Mouse (Mus musculus) hindbrain, embryonic 14.5 days (tissue): Measurements from ENCODE around the gene Neurl4. TPM values are rescaled to one million over a fixed set of nuclear protein-coding genes. Genes with fewer than 3 reads are reported as not detected.
"Not testable (repeated sequence)": the region's sequence is repeated elsewhere in the genome, so short reads cannot be mapped to it uniquely, and the experiment has no call there.

Source experiments
- ATAC-seq: fragments of 200-750 bp; cut with Nextera tagmentation; 2 replicates; pipeline ENCODE4 v1.8.0; 2017; ENCODE audit warnings: moderate number of reproducible peaks, mild to moderate bottlenecking, moderate TSS enrichment, moderate library complexity; ENCODE audit not compliant: low FRiP score
- DNase-seq: peaks from one replicate; pipeline ENCODE4 v3.0.0-alpha.2; 2015; ENCODE audit warnings: low spot score
- H3K27ac ChIP-seq: fragments of 300-500 bp; sonication (generic); 2 replicates; pipeline ENCODE4 v1.5.1; 2014; ENCODE audit warnings: mild to moderate bottlenecking, moderate library complexity
- H3K27me3 ChIP-seq: fragments of 300-500 bp; sonication (generic); 2 replicates; pipeline ENCODE4 v1.6.1; 2014; ENCODE audit warnings: mild to moderate bottlenecking, low read length, mixed read lengths; ENCODE audit not compliant: control insufficient read depth, insufficient read depth
- H3K36me3 ChIP-seq: fragments of 300-500 bp; sonication (generic); replicated peaks from 2 replicates; pipeline ENCODE4 v1.6.1; 2014; ENCODE audit not compliant: control insufficient read depth, insufficient read depth
- H3K4me1 ChIP-seq: fragments of 300-500 bp; sonication (generic); replicated peaks from 2 replicates; pipeline ENCODE4 v1.6.1; 2014; ENCODE audit warnings: antibody characterized with exemption, low read length, mixed read lengths; ENCODE audit not compliant: control insufficient read depth, insufficient read depth
- H3K4me2 ChIP-seq: fragments of 300-500 bp; sonication (generic); replicated peaks from 2 replicates; pipeline ENCODE4 v1.6.1; 2014; ENCODE audit warnings: mild to moderate bottlenecking, moderate library complexity
- H3K4me3 ChIP-seq: fragments of 300-500 bp; sonication (generic); replicated peaks from 2 replicates; pipeline ENCODE4 v1.5.1; 2014; ENCODE audit warnings: mild to moderate bottlenecking, low read length
- H3K9ac ChIP-seq: fragments of 300-500 bp; sonication (generic); 2 replicates; pipeline ENCODE4 v1.6.1; 2014
- H3K9me3 ChIP-seq: fragments of 300-500 bp; sonication (generic); 2 replicates; pipeline ENCODE4 v1.6.1; 2016; ENCODE audit warnings: low read length; ENCODE audit not compliant: control insufficient read depth
- WGBS: fragments of 180-500 bp; shearing (Covaris S2); extraction: QIAGEN DNeasy Blood & Tissue Kit; methylation state at CpG from one replicate; pipeline ENCODE4 v1.1.7; 2014; 5-methylcytosine and 5-hydroxymethylcytosine counted together
- polyA plus RNA-seq: library from polyadenylated mRNA; unstranded; fragments of >200 nt; fragmentation: Nextera tagmentation; extraction: Ambion mirVana; gene quantifications from 2 replicates; pipeline ENCODE4 v1.2.1, GENCODE M21; 2014

The Neurl4 gene
- polyA plus RNA-seq, 1 experiment from 2014 or later, result 28.1 TPM

DNA sequence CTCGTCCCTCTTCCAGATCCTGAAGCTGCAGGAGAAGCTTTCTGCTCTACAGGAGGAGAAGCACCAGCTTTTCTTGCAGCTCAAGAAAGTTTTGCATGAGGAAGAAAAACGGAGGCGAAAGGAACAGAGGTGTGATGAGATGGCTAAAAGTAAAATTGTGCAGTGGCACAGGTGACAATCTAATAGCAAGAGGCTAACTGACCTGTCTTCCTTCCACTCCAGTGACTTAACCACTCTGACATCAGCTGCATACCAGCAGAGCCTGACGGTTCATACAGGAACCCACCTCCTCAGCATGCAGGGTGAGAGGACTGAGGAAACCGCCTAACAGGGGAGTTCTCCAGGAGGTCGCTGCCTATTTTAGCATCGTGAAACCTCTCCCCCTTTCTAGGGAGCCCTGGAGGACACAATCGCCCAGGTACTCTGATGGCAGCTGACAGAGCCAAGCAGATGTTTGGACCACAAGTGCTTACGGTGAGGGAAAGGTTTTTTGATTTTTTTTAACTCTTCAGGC lies 14.1 kb downstream of the Neurl4 start:
- Histone ChIP-seq H3K4me1 (peaks cover 32% of the 10 kb centered on the region), H3K4me2 (peak overlapping the region; percentile 100), H3K27ac (no peak overlapping the region), H3K27me3 (no peaks in the 10 kb centered on the region), H3K9ac (peak overlapping the region; percentile 84; the same call in 1 of the 2 replicates), H3K36me3 (peaks cover 82% of the 10 kb centered on the region), H3K4me3 (peak overlapping the region; percentile 78), H3K9me3 (no peaks in the 10 kb centered on the region)
- no peak for DNase-seq
- whole genome bisulfite sequencing, result 45% methylated on average over 9 of the region's 9 CpGs
- ATAC-seq, result no peak

GRCm38 (mm10) chr11:69915667-69916627 lies 15.1 kb downstream of the Neurl4 start:
- H3K36me3 ChIP-seq, result peaks cover 72% of the 10 kb centered on the region
- H3K27me3 ChIP-seq, result no peaks in the 10 kb centered on the region
- H3K4me2 ChIP-seq, result peak overlapping the region; percentile 100; the same call in 1 of the 2 replicates
- peak overlapping the region; percentile 78; the same call in 1 of the 2 replicates for H3K4me3 ChIP-seq
- H3K27ac ChIP-seq, result no peak overlapping the region
- DNase-seq (no peak), ATAC-seq (no peak)
- no peaks in the 10 kb centered on the region for H3K9me3 ChIP-seq
- 70% methylated on average over 5 of the region's 5 CpGs for WGBS
- peaks cover 34% of the 10 kb centered on the region for H3K4me1 ChIP-seq
- no peak overlapping the region for H3K9ac ChIP-seq

DNA sequence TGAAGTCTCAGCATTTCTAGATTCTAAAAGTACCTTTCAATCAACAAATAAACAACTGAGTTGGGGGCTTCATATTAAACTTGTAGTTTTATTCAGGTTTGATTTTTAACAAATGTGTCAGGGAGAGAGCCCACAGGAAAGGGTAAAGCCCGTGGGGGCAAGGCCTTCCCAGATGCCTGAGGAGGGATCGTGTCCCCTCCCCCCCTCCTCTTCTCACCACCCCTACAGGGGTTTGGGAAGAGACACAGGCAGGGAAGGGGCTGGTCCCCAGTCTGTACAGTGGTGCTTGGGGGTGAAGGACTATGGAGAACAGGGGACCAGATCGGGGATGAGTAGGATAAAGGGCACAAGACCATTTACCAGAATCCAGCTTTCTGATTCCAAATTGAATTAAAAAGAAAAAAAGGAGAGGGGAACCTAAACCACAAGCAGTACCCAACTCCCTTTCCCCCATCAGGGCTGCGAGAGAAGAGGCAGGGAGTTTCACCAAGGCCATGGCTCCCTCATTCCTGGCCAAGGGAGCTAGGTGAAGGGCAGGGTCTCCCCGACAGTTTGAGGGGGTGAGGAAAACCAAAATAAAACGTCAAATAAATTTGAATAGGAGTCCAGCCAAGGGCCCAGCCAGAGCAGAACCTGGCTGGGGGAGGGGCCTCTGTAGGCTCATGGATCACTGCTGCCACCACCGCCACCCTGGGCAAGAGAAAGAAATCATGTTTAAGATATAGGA lies 15.9 kb downstream of the Neurl4 start:
- not testable (repeated sequence) for H3K4me2 ChIP-seq, H3K27me3 ChIP-seq, DNase-seq, H3K9me3 ChIP-seq, ATAC-seq, H3K9ac ChIP-seq, H3K4me3 ChIP-seq, H3K27ac ChIP-seq
- Histone ChIP-seq H3K36me3 (peaks cover 63% of the 10 kb centered on the region), H3K4me1 (peaks cover 34% of the 10 kb centered on the region)
- WGBS, result 66% methylated on average over 7 of the region's 7 CpGs

DNA sequence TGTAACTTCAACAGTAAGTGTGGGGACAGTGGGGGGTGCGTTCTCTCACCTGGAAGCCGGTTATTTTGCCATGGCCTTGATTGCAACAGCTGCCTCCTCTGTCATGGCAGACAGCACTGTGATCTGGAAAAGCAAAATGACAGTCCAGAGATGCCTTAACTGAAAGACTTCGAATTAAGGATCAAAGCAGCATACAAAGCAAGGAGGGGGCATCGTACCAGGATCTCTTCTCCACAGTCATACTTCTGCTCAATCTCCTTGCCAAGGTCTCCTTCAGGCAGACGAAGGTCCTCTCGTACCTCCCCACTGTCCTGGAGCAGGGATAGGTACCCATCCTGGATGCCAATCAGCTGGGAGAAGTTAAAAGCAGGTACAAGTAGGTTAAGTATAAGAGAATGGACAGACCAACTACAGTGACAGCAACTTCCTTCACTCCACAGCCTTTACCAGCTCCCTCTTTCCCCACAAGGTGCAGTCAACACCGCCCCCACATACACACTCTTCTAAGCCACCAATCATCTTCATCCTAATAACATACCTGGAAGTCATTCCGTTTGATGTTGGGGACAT lies 16.6 kb downstream of the Neurl4 start:
- no peak overlapping the region for H3K4me3 ChIP-seq
- no peak overlapping the region for H3K9ac ChIP-seq
- peaks cover 37% of the 10 kb centered on the region for H3K4me1 ChIP-seq
- WGBS, result 89% methylated on average over 8 of the region's 8 CpGs
- no peaks in the 10 kb centered on the region for H3K9me3 ChIP-seq
- peaks cover 57% of the 10 kb centered on the region for H3K36me3 ChIP-seq
- DNase-seq (no peak), ATAC-seq (no peak)
- no peak overlapping the region for H3K4me2 ChIP-seq
- H3K27ac ChIP-seq, result no peak overlapping the region
- no peaks in the 10 kb centered on the region for H3K27me3 ChIP-seq

DNA sequence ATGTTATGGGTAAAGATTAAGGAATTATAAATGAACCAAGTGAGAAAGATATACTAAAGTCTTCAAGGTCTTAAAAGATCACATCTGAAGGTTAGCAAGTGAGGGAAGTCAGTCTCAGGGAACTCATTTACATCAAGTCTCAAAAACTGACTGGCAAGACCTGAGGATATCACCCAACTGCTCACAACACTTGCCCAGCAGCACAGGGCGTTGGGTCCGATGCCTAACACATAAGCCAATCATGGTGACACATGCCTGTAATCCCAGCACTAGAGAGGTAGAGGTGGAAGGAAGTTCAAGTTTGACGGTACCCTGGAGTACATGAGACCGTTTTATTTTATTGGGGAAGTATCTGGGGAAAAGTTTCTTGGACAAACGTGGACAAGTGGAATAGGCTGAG lies 17.2 kb downstream of the Neurl4 start:
- no peaks in the 10 kb centered on the region for H3K27me3 ChIP-seq
- H3K27ac ChIP-seq, result no peak overlapping the region
- no peak overlapping the region for H3K9ac ChIP-seq
- WGBS, result 87% methylated on average over 5 of the region's 5 CpGs
- H3K36me3 ChIP-seq, result peaks cover 50% of the 10 kb centered on the region
- DNase-seq (no peak), ATAC-seq (no peak)
- no peaks in the 10 kb centered on the region for H3K9me3 ChIP-seq
- H3K4me1 ChIP-seq, result peaks cover 40% of the 10 kb centered on the region
- H3K4me3 ChIP-seq, result no peak overlapping the region
- H3K4me2 ChIP-seq, result no peak overlapping the region

GRCm38 (mm10) chr11:69919053-69919452 lies 18.2 kb downstream of the Neurl4 start:
- Histone ChIP-seq H3K27me3 (no peaks in the 10 kb centered on the region), H3K4me1 (peaks cover 35% of the 10 kb centered on the region), H3K27ac (no peak overlapping the region), H3K4me3 (peak overlapping the region; percentile 93), H3K9ac (peak overlapping the region; percentile 92; the same call in 1 of the 2 replicates), H3K4me2 (peak overlapping the region; percentile 97), H3K36me3 (peaks cover 47% of the 10 kb centered on the region), H3K9me3 (no peaks in the 10 kb centered on the region)
- DNase-seq (no peak), ATAC-seq (no peak)
- WGBS, result 84% methylated on average over 9 of the region's 9 CpGs

DNA sequence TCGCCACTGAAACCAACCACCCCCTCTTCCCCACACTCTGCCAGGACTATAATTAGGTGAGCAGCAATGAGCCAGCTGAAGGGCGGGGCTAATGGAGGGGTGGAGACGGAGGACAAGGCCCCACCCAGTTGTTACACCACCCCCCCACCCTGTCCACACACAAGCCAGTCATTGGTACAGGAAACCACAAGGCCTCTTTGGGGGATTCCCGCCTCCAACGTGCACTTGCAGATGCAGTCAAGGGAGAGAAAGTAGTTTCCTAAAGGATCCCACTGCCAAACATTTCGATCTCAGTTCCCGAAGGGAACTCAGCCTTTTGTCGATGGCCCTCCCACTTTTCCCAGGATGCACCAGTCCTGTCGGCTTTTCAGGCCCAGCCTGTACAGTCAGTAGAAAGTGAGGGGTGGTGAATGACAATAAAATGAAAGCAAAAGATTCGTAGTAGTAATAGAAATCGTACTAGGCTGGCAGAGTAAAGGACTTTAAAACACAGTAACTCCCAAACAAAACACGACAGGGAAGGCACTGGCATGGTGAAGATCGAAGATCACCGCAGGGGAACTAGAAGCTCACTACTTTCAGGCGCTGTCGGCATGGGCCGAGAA lies 18.9 kb downstream of the Neurl4 start:
- ATAC-seq (no peak), DNase-seq (no peak)
- peaks cover 46% of the 10 kb centered on the region for H3K36me3 ChIP-seq
- WGBS, result 2% methylated on average over 17 of the region's 17 CpGs
- peak overlapping the region; percentile 92 for H3K9ac ChIP-seq
- H3K4me1 ChIP-seq, result peaks cover 29% of the 10 kb centered on the region
- no peaks in the 10 kb centered on the region for H3K9me3 ChIP-seq
- H3K4me3 ChIP-seq, result peak overlapping the region; percentile 93
- H3K27ac ChIP-seq, result peak overlapping the region; percentile 94
- H3K27me3 ChIP-seq, result no peaks in the 10 kb centered on the region
- peak overlapping the region; percentile 97 for H3K4me2 ChIP-seq

DNA sequence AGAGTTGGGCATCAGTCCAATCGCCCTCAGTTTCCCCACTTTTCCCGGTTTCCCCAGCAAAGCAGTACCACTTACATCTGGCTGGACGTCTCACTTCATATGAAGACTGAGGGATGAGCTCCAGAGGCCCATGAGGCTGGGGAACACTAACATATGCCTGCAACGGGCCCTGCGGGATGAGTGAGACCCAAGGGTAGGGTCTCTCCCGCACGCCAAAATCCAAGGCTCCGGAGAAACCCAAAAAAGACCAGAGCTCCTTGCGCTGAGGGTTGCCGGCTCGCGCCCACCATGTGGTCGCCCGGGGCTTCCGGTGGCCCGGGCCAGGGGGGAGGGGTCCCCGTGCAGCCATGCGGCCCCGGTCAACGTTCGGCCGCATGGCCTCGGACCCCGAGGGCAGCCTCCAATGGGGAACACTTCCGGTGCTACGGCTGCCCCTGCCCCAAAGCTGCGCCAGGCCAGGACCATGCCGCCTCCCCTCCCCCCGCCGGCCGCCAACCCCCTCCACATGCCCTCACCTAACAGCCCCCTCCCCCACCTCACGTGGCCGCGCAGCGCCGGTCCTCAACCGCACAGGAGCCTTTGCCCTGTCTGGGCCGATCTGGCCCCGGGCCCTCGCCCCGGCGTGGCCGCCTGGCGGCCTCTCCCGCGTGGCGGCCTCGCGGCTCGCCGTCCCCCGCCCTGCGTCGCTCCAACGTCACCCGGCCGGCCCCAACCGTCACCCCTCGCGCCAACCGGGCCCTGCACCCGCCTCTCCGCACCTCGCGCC lies 19.6 kb downstream of the Neurl4 start:
- Histone ChIP-seq H3K4me3 (peak overlapping the region; percentile 93), H3K27me3 (no peaks in the 10 kb centered on the region), H3K36me3 (peaks cover 39% of the 10 kb centered on the region), H3K9ac (peak overlapping the region; percentile 92), H3K27ac (peak overlapping the region; percentile 94), H3K4me1 (peaks cover 22% of the 10 kb centered on the region), H3K9me3 (no peaks in the 10 kb centered on the region), H3K4me2 (peak overlapping the region; percentile 97)
- 1% methylated on average over 49 of the region's 65 CpGs for WGBS
- no peak for DNase-seq
- no peak; the same call in none of the 2 replicates for ATAC-seq
